Mouse (Mus musculus) bone marrow macrophage, adult 2 months (primary cell): ENCODE results near the gene Trp53inp2. TPM values are rescaled to one million over a fixed set of nuclear protein-coding genes. Genes with fewer than 3 reads are reported as not detected.

ENCODE experiments used
- H3K27ac ChIP-seq: 2 replicates; pipeline ENCODE4 v1.5.1; 2012; ENCODE audit warnings: low read depth, low read length; ENCODE audit not compliant: insufficient read depth
- H3K4me1 ChIP-seq: 2 replicates; pipeline ENCODE4 v1.6.1; 2012; ENCODE audit warnings: low read length; ENCODE audit not compliant: control insufficient read depth, insufficient read depth
- H3K4me3 ChIP-seq: 2 replicates; pipeline ENCODE4 v1.5.1; 2012; ENCODE audit warnings: mild to moderate bottlenecking, low read length, moderate library complexity; ENCODE audit not compliant: insufficient read depth
- CTCF ChIP-seq: IDR thresholded peaks from 2 replicates; pipeline ENCODE4 v1.5.1; 2012; ENCODE audit warnings: low read depth, mild to moderate bottlenecking, low read length, moderate library complexity
- POLR2A ChIP-seq: IDR thresholded peaks from 2 replicates; pipeline ENCODE4 v1.6.1; 2012; ENCODE audit warnings: mild to moderate bottlenecking, low read depth, low read length, borderline replicate concordance
- polyA plus RNA-seq: library from polyadenylated mRNA; stranded (reverse); fragments of >200 nt; gene quantifications from 2 replicates; pipeline ENCODE4 v1.2.4, GENCODE M21; 2012; ENCODE audit not compliant: missing spikeins, insufficient read depth, insufficient read length

The Trp53inp2 gene
- polyA plus RNA-seq, 1 experiment = 63.1 TPM

GRCm38 (mm10) chr2:155367635-155368284 is 13.1 kb upstream of the Trp53inp2 start:
- no peak for TF ChIP-seq POLR2A
- TF ChIP-seq CTCF = no peak
- peaks cover 45% of the 10 kb centered on the region for H3K4me1 ChIP-seq
- peak overlapping the region; percentile 84 for H3K27ac ChIP-seq
- no peak overlapping the region for H3K4me3 ChIP-seq

- peak overlapping the region; percentile 85 for H3K27ac ChIP-seq
- TF ChIP-seq CTCF = no peak
- TF ChIP-seq POLR2A = no peak
- no peak overlapping the region for H3K4me3 ChIP-seq
- H3K4me1 ChIP-seq = peaks cover 48% of the 10 kb centered on the region
Measured at GRCm38 (mm10) chr2:155369333-155369883, 11.5 kb upstream of the Trp53inp2 start.

GRCm38 (mm10) chr2:155372451-155372850 is 8.4 kb upstream of the Trp53inp2 start:
- TF ChIP-seq POLR2A (no peak), CTCF (no peak)
- Histone ChIP-seq H3K27ac (no peak overlapping the region), H3K4me1 (peaks cover 42% of the 10 kb centered on the region), H3K4me3 (no peak overlapping the region)

GRCm38 (mm10) chr2:155373302-155373701 is 7.6 kb upstream of the Trp53inp2 start:
- Histone ChIP-seq H3K27ac (peak overlapping the region; percentile 31), H3K4me3 (no peak overlapping the region), H3K4me1 (peaks cover 35% of the 10 kb centered on the region)
- no peak for TF ChIP-seq POLR2A
- TF ChIP-seq CTCF = no peak

GRCm38 (mm10) chr2:155373886-155374285 is 7.0 kb upstream of the Trp53inp2 start:
- Histone ChIP-seq H3K4me1 (peaks cover 30% of the 10 kb centered on the region), H3K27ac (peak overlapping the region; percentile 31; the same call in 1 of the 2 replicates), H3K4me3 (no peak overlapping the region)
- no peak for TF ChIP-seq POLR2A
- no peak for TF ChIP-seq CTCF

- H3K4me3 ChIP-seq = no peak overlapping the region
- H3K27ac ChIP-seq = no peak overlapping the region
- peaks cover 25% of the 10 kb centered on the region for H3K4me1 ChIP-seq
- no peak for TF ChIP-seq POLR2A
- TF ChIP-seq CTCF = no peak
Measured at GRCm38 (mm10) chr2:155374521-155374920, 6.3 kb upstream of the Trp53inp2 start.

- TF ChIP-seq CTCF = no peak
- TF ChIP-seq POLR2A = no peak
- H3K4me3 ChIP-seq = no peak overlapping the region
Measured at GRCm38 (mm10) chr2:155376191-155376590, 4.7 kb upstream of the Trp53inp2 start.

GRCm38 (mm10) chr2:155381060-155381437 is 190 bp downstream of the Trp53inp2 start:
- TF ChIP-seq POLR2A (no peak), CTCF (no peak)
- H3K4me1 ChIP-seq = peaks cover 15% of the 10 kb centered on the region
- H3K27ac ChIP-seq = no peak overlapping the region
- peak overlapping the region; percentile 76 for H3K4me3 ChIP-seq

More at GRCm38 (mm10) chr2:155376191-155376590, 4.7 kb upstream of the Trp53inp2 start:
- H3K27ac ChIP-seq = no peak overlapping the region
- H3K4me1 ChIP-seq = peaks cover 21% of the 10 kb centered on the region

- Histone ChIP-seq H3K4me3 (peak overlapping the region; percentile 76), H3K4me1 (peaks cover 15% of the 10 kb centered on the region), H3K27ac (peak overlapping the region; percentile 90)
- TF ChIP-seq POLR2A = no peak
- TF ChIP-seq CTCF = no peak
Measured at GRCm38 (mm10) chr2:155381643-155382331, 928 bp downstream of the Trp53inp2 start.

- TF ChIP-seq CTCF (no peak), POLR2A (no peak)
- Histone ChIP-seq H3K4me3 (peak overlapping the region; percentile 76), H3K27ac (peak overlapping the region; percentile 34; the same call in 1 of the 2 replicates), H3K4me1 (peaks cover 15% of the 10 kb centered on the region)
Measured at GRCm38 (mm10) chr2:155382332-155382700, 1.5 kb downstream of the Trp53inp2 start.
